Mouse (Mus musculus) myocyte (in vitro differentiated cells): ENCODE results near the gene Prkag2. TPM values are rescaled to one million over a fixed set of nuclear protein-coding genes. Genes with fewer than 3 reads are reported as not detected.
"Not testable (repeated sequence)": the region's sequence is repeated elsewhere in the genome, so short reads cannot be mapped to it uniquely, and the experiment has no call there.

Experiments used
- H3K27me3 ChIP-seq: one replicate; pipeline ENCODE4 v1.6.1; 2011; ENCODE audit not compliant: control insufficient read depth, insufficient read depth, insufficient read length
- H3K36me3 ChIP-seq: one replicate; pipeline ENCODE4 v1.6.1; 2011; ENCODE audit not compliant: control insufficient read depth, insufficient read depth
- H3K4me2 ChIP-seq: one replicate; pipeline ENCODE4 v1.6.1; 2011; ENCODE audit warnings: low read depth, control low read depth
- H3K4me3 ChIP-seq: one replicate; pipeline ENCODE4 v1.5.1; 2011; ENCODE audit warnings: mild to moderate bottlenecking, control low read depth, moderate library complexity
- H3K79me2 ChIP-seq: one replicate; pipeline ENCODE4 v1.6.1; 2011; ENCODE audit not compliant: control insufficient read depth, insufficient read depth
- H3ac ChIP-seq: one replicate; pipeline ENCODE4 v1.6.1; 2011; ENCODE audit not compliant: control insufficient read depth, insufficient read length
- CEBPB ChIP-seq: IDR thresholded peaks from 2 replicates; pipeline ENCODE4 v1.6.1; 2011; ENCODE audit warnings: mild to moderate bottlenecking, moderate library complexity; ENCODE audit not compliant: poor library complexity, insufficient read depth, severe bottlenecking
- E2F4 ChIP-seq: IDR thresholded peaks from one replicate; pipeline ENCODE4 v1.6.1; 2011; ENCODE audit warnings: mild to moderate bottlenecking, control low read depth, moderate library complexity; ENCODE audit not compliant: insufficient read depth
- MAX ChIP-seq: IDR thresholded peaks from one replicate; pipeline ENCODE4 v1.6.1; 2011; ENCODE audit warnings: low read depth, mild to moderate bottlenecking, control low read depth
- MYOD1 ChIP-seq, 3 experiments: IDR thresholded peaks; one replicate each; pipeline ENCODE4 v1.6.1; 2011; ENCODE audit warnings: control low read depth in 2 of 3, low read depth in 2 of 3, mild to moderate bottlenecking in 2 of 3, moderate library complexity in 1 of 3; ENCODE audit not compliant: insufficient read length in 2 of 3, control insufficient read depth in 1 of 3
- MYOG ChIP-seq, 3 experiments: IDR thresholded peaks; one replicate each; pipeline ENCODE4 v1.6.1; 2011; ENCODE audit warnings: control low read depth in 2 of 3, low read depth in 2 of 3, mild to moderate bottlenecking in 2 of 3; ENCODE audit not compliant: insufficient read length in 2 of 3, control insufficient read depth in 1 of 3, insufficient read depth in 1 of 3
- POLR2A ChIP-seq: IDR thresholded peaks from one replicate; pipeline ENCODE4 v1.6.1; 2011; ENCODE audit warnings: low read depth, mild to moderate bottlenecking, control low read depth, moderate library complexity; ENCODE audit not compliant: insufficient read length
- POLR2AphosphoS2 ChIP-seq: IDR thresholded peaks from one replicate; pipeline ENCODE4 v1.6.1; 2011; ENCODE audit warnings: low read depth, control low read depth; ENCODE audit not compliant: insufficient read length
- REST ChIP-seq: IDR thresholded peaks from one replicate; pipeline ENCODE4 v1.6.1; 2011; ENCODE audit warnings: mild to moderate bottlenecking, control low read depth, moderate library complexity; ENCODE audit not compliant: insufficient read depth, insufficient read length
- SRF ChIP-seq: IDR thresholded peaks from one replicate; pipeline ENCODE4 v1.6.1; 2011; ENCODE audit warnings: low read depth; ENCODE audit not compliant: control insufficient read depth, insufficient read length
- TCF12 ChIP-seq: IDR thresholded peaks from one replicate; pipeline ENCODE4 v1.6.1; 2011; ENCODE audit warnings: mild to moderate bottlenecking, control low read depth; ENCODE audit not compliant: poor library complexity, insufficient read depth, severe bottlenecking
- TCF3 ChIP-seq: IDR thresholded peaks from one replicate; pipeline ENCODE4 v1.6.1; 2011; ENCODE audit warnings: low read depth, control low read depth; ENCODE audit not compliant: insufficient read length
- USF1 ChIP-seq: IDR thresholded peaks from one replicate; pipeline ENCODE4 v1.6.1; 2011; ENCODE audit warnings: low read depth, mild to moderate bottlenecking, control low read depth, moderate library complexity
- polyA plus RNA-seq: library from polyadenylated mRNA; unstranded; fragments of >200 nt; fragmentation: generic; extraction: Trizol; gene quantifications from one replicate; pipeline ENCODE4 v1.2.1, GENCODE M21; 2012; ENCODE audit warnings: missing spikeins

Gene Prkag2
- polyA plus RNA-seq, 1 experiment = 5.8 TPM

DNA sequence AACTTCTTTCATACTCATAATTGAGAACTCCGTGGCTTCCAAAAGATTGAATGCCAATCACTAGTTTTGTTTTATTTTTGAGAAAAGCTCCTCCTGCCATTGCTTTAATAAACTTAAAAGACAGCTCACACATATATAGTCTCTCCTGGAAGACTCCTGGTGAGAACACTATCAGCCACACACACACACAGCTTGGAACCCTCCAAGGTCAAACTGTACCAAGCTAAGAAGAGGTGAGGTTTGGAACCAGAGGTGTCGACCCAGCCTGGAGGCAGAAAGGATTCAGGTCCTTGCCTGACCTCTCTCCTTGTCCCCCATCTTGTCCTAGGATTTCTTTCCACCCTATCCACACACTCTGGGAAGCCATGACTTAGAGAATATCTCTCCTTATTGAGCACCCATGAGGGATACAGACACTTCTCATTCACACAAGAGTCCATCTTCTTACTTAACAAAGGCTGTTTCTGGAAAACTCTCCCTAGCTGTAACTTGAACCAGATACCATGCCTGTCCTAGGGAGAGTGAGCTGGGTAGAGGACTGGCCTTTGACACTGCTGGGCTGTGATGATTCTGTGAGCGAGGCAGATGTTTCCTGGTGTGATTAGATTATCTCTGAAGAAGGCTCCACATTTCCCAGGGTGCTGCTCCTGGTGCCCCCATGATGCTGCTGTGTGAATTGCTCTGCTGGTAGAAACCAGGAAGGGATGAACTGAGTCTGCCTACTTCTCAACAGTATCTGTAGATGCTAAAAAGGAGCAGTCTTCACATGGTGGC is 245.4 kb downstream of the Prkag2 start:
- H3K36me3 ChIP-seq = no peaks in the 10 kb centered on the region
- H3K79me2 ChIP-seq = no peaks in the 10 kb centered on the region
- H3K4me2 ChIP-seq = no peak overlapping the region
- no peak overlapping the region for H3ac ChIP-seq
- H3K27me3 ChIP-seq = no peaks in the 10 kb centered on the region
- TF ChIP-seq REST = no peak
- TF ChIP-seq MYOD1 (IDR thresholded peaks at IDR 0.05; ENCODE audit: control insufficient read depth in 1 of 3, insufficient read length in 2 of 3, low read depth in 2 of 3) = no peak
- no peak overlapping the region for H3K4me3 ChIP-seq

DNA sequence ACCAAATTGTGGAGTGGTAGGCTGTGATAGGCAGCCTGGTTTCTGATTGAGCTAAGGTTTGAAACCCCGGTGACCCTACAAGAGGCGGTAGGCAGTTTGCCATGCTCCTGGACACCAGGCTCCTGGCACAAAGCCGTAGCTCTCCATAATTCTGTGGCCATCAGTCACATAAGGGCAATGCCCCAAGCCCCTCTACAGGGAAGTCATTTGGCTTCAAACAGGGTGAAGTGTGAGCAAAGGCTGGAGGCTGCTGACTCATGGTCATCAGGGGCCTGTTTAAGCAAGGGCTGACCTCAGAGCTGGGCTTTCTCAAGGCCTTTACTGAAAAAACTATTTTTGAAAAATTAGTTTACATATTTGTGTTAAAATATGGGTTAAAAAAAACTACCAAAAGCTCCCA is 246.2 kb downstream of the Prkag2 start:
- Histone ChIP-seq H3K4me3 (no peak overlapping the region), H3K36me3 (no peaks in the 10 kb centered on the region), H3K27me3 (no peaks in the 10 kb centered on the region), H3K79me2 (no peaks in the 10 kb centered on the region), H3K4me2 (no peak overlapping the region), H3ac (no peak overlapping the region)
- no peak for TF ChIP-seq MYOG (IDR thresholded peaks at IDR 0.05; ENCODE audit: control insufficient read depth in 1 of 3, insufficient read depth in 1 of 3, insufficient read length in 2 of 3, low read depth in 2 of 3)
- no peak for TF ChIP-seq MAX
- no peak for TF ChIP-seq CEBPB
- TF ChIP-seq USF1 = no peak
- TF ChIP-seq SRF = no peak
- no peak for TF ChIP-seq E2F4
- no peak for TF ChIP-seq MYOD1 (IDR thresholded peaks at IDR 0.05; ENCODE audit: control insufficient read depth in 1 of 3, insufficient read length in 2 of 3, low read depth in 2 of 3)
- no peak for TF ChIP-seq POLR2A
- TF ChIP-seq POLR2AphosphoS2 = no peak
- TF ChIP-seq REST = no peak
- no peak for TF ChIP-seq TCF12
- no peak for TF ChIP-seq TCF3

DNA sequence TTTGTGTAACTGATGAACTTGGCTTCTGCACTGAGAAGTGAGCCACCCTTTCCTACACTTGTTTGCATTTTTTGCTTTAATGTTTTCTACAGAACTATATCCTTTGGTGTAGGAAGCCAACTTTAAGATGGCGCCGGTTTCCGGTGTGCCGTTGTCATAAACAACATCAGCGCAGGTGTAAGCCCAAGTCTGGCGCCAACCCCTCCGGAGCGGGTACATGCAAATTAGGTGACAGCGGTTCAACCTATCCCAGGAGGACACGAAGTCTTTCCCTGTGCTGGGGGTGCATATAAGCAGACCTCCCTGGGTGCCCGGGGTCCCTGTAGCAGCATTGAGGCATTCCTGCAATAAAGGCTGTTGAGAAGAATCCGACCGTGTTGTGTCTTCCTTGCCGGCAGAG is 252.2 kb downstream of the Prkag2 start:
- not testable (repeated sequence) for H3K4me2 ChIP-seq, H3K36me3 ChIP-seq, H3K27me3 ChIP-seq, H3ac ChIP-seq, H3K4me3 ChIP-seq, H3K79me2 ChIP-seq

DNA sequence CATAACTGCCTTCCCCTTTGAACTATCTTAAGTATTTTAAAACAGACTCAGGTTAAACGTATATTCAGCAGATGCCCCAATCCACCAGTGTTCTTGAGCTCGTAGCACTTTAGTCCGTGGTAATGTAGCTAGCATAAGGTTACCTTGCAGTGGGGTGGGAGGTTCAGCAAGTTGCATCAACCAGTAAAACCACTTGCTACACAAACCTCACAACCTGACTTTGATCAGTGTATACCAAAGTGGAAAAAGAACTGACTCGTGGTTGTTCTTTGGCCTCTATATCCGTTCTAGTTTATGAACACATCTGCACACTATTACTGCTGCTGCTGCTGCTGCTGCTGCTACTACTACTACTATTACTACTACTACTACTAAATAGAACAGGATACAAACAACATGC is 256.6 kb downstream of the Prkag2 start:
- TF ChIP-seq REST (no peak), POLR2A (no peak), E2F4 (no peak), MAX (no peak), CEBPB (no peak), TCF12 (no peak), MYOD1 (IDR thresholded peaks at IDR 0.05; ENCODE audit: control insufficient read depth in 1 of 3, insufficient read length in 2 of 3, low read depth in 2 of 3) (no peak), MYOG (IDR thresholded peaks at IDR 0.05; ENCODE audit: control insufficient read depth in 1 of 3, insufficient read depth in 1 of 3, insufficient read length in 2 of 3, low read depth in 2 of 3) (no peak), TCF3 (no peak), USF1 (no peak)
- H3K36me3 ChIP-seq = no peaks in the 10 kb centered on the region
- peaks cover 30% of the 10 kb centered on the region for H3K79me2 ChIP-seq
- peak overlapping the region; percentile 89 for H3K4me3 ChIP-seq
- H3K27me3 ChIP-seq = no peaks in the 10 kb centered on the region
- peak overlapping the region; percentile 95 for H3K4me2 ChIP-seq
- no peak overlapping the region for H3ac ChIP-seq

DNA sequence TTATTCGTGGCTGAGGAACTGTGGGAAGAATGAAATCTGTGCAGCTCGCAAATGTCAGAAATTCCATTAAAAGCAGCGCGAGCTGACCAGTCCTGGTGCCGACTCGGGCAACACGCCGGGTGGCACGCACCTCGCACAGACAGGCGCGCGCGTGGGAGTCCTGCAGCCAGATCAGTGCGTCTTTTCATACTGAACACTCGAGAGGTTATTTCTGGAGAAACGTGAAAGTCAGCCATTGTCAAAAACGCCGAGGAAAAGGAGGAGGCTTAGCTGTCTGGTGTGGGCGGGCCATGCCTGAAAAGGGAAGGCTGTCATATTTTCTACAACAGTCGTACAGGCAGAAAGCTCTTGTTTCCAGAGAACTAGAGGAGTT is 257.4 kb downstream of the Prkag2 start:
- TF ChIP-seq TCF3 (no peak), MYOD1 (IDR thresholded peaks at IDR 0.05; ENCODE audit: control insufficient read depth in 1 of 3, insufficient read length in 2 of 3, low read depth in 2 of 3) (no peak), SRF (no peak), CEBPB (no peak), REST (no peak), USF1 (no peak)
- Histone ChIP-seq H3K36me3 (no peaks in the 10 kb centered on the region), H3K79me2 (peaks cover 37% of the 10 kb centered on the region), H3K27me3 (no peaks in the 10 kb centered on the region), H3ac (peak overlapping the region; percentile 94), H3K4me2 (peak overlapping the region; percentile 95), H3K4me3 (peak overlapping the region; percentile 89)
